Mouse (Mus musculus) Patski (cell line): ENCODE results near the gene Ppif. TPM values are rescaled to one million over a fixed set of nuclear protein-coding genes. Genes with fewer than 3 reads are reported as not detected.

Source experiments
- ATAC-seq: fragments of 100-300 bp; one replicate; pipeline ENCODE4 v1.8.0; 2021
- CTCF ChIA-PET: fragments of 350-600 bp; sonication (Branson Sonifier 250); formaldehyde crosslinking; loops from one replicate; lab custom pipeline; 2022; ENCODE audit warnings: inconsistent platforms; lab: Charles Lee
- POLR2A ChIA-PET: fragments of 350-600 bp; sonication (Branson Sonifier 250); formaldehyde crosslinking; loops from one replicate; lab custom pipeline; 2022; ENCODE audit warnings: antibody characterized with exemption, inconsistent platforms; lab: Charles Lee
- DNase-seq: peaks from one replicate; pipeline ENCODE4 v3.0.0-alpha.2; 2011; ENCODE audit warnings: low read depth, low spot score
- H3K27me3 ChIP-seq: fragments of 371-371 bp; one replicate; pipeline ENCODE4 v1.5.1; 2021
- CTCF ChIP-seq: fragments of 100-300 bp; IDR thresholded peaks from one replicate; pipeline ENCODE4 v1.5.1; 2021
- in situ Hi-C: fragments of 300-500 bp; cut with MboI; formaldehyde crosslinking; loops from 3 replicates; pipeline ENCODE4 v1.11.1; 2018; ENCODE audit warnings: low pct_unique_long_range_greater_than_20kb, mixed read lengths
- polyA plus RNA-seq: library from polyadenylated mRNA; unstranded; gene quantifications from one replicate; pipeline ENCODE4 v1.2.3, GENCODE M21; 2021

The Ppif gene
- polyA plus RNA-seq, 1 experiment from 2014 or later = 45.5 TPM

DNA sequence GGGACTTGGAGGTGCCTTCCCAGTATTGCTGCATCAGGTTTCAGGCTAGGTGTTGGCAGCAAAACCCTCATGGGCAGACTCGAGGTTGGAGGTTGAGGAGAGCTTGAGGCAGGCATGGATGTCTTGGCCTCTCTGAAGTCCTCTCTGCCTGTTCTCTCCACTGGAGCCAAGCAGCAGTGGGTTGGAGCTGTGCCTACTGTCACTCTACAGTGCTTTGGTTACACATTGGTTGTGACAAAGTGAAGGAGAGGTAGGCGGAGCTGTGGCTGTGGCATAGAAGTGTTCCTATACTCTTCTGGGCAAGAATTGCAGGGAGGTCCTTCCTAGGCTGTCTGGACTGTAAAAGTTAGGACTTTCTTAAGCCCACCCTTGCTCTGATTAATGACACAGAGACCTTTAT lies 2.4 kb downstream of the Ppif start:
- no peak for TF ChIP-seq CTCF
- no peak for ATAC-seq
- DNase-seq = no peak
- in situ Hi-C loops = loop anchor here (10.0 kb wide), 1 partner anchor 1202 kb away; no protein-coding TSS in a partner anchor
- POLR2A ChIA-PET = interaction anchor here (0.6 kb wide), 1 partner anchor 642 kb away, joined by 4 read pairs; no protein-coding TSS in a partner anchor
- no peaks in the 10 kb centered on the region for H3K27me3 ChIP-seq
- CTCF ChIA-PET = no interaction called here

- TF ChIP-seq CTCF = no peak
- no peaks in the 10 kb centered on the region for H3K27me3 ChIP-seq
- CTCF ChIA-PET = interaction anchor here (1.3 to 1.4 kb wide), 2 partner anchors 15 to 107 kb away, joined by 3 to 4 read pairs; no protein-coding TSS in a partner anchor
- in situ Hi-C loops = loop anchor here (10.0 kb wide), 1 partner anchor 57 kb away; no protein-coding TSS in a partner anchor
- POLR2A ChIA-PET = no interaction called here
- no peak for DNase-seq
- no peak for ATAC-seq
These were observed 8.0 kb downstream of the Ppif start for GRCm38 (mm10) chr14:25701986-25702385.

DNA sequence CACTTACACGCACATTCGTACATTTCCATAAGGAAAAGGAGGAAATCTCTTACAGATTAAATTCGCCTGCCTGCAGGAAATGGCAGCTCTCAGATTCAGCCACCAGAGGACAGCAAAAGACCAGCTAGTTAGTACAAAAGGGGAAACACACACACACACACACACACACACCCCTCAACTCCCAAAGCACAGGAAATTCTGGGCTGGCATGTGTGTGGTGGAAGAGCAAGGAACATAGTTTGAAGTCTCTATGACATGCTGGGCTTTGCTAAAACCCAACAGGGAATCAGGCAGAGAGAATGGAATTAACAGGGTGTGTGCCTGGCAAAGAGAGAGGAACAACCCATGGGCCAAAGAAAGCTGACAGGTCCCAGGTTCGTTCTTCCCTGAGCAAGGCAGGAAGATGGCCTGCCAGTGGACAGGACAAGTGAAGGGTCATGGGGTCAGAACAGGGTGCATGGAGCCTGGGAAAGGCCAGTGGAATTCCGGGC lies 13.8 kb downstream of the Ppif start:
- H3K27me3 ChIP-seq = no peaks in the 10 kb centered on the region
- DNase-seq (no peak), ATAC-seq (no peak)
- ChIA-PET CTCF (interaction anchor here (0.7 to 2.1 kb wide), 9 partner anchors 10 to 125 kb away, joined by 3 to 10 read pairs (median 3); no protein-coding TSS in a partner anchor), POLR2A (interaction anchor here (0.8 kb wide), 1 partner anchor 92 kb away, joined by 3 read pairs; no protein-coding TSS in a partner anchor)
- no peak for TF ChIP-seq CTCF
- in situ Hi-C loops = loop anchor here (10.0 kb wide), 1 partner anchor 63 kb away; no protein-coding TSS in a partner anchor

- DNase-seq = no peak
- no peaks in the 10 kb centered on the region for H3K27me3 ChIP-seq
- CTCF ChIA-PET = interaction anchor here (0.7 to 2.1 kb wide), 8 partner anchors 9 to 115 kb away, joined by 3 to 10 read pairs (median 4); no protein-coding TSS in a partner anchor
- no peak for TF ChIP-seq CTCF
- in situ Hi-C loops = loop anchor here (10.0 kb wide), 1 partner anchor 64 kb away; no protein-coding TSS in a partner anchor
- peak; percentile 69 for ATAC-seq
- POLR2A ChIA-PET = interaction anchor here (0.8 to 1.1 kb wide), 2 partner anchors 32 to 91 kb away, joined by 3 to 4 read pairs; no protein-coding TSS in a partner anchor
These were observed 14.5 kb downstream of the Ppif start for GRCm38 (mm10) chr14:25708451-25708850.

GRCm38 (mm10) chr14:25708917-25709316 lies 15.0 kb downstream of the Ppif start:
- in situ Hi-C loops = loop anchor here (10.0 kb wide), 1 partner anchor 64 kb away; no protein-coding TSS in a partner anchor
- ChIA-PET CTCF (interaction anchor here (0.7 to 2.1 kb wide), 6 partner anchors 15 to 114 kb away, joined by 3 to 10 read pairs (median 4); no protein-coding TSS in a partner anchor), POLR2A (interaction anchor here (0.8 to 1.1 kb wide), 2 partner anchors 31 to 96 kb away, joined by 4 to 6 read pairs; no protein-coding TSS in a partner anchor)
- no peak for DNase-seq
- TF ChIP-seq CTCF = no peak
- H3K27me3 ChIP-seq = no peaks in the 10 kb centered on the region
- ATAC-seq = no peak

GRCm38 (mm10) chr14:25710073-25710472 lies 16.1 kb downstream of the Ppif start:
- H3K27me3 ChIP-seq = no peaks in the 10 kb centered on the region
- DNase-seq = no peak
- CTCF ChIA-PET = interaction anchor here (1.0 kb wide), 1 partner anchor 34 kb away, joined by 3 read pairs; no protein-coding TSS in a partner anchor
- POLR2A ChIA-PET = no interaction called here
- in situ Hi-C loops = no loop called here
- no peak for TF ChIP-seq CTCF
- ATAC-seq = no peak

GRCm38 (mm10) chr14:25710681-25711080 lies 16.7 kb downstream of the Ppif start:
- CTCF ChIA-PET = no interaction called here
- ATAC-seq = no peak
- in situ Hi-C loops = no loop called here
- DNase-seq = no peak
- POLR2A ChIA-PET = no interaction called here
- TF ChIP-seq CTCF = no peak
- H3K27me3 ChIP-seq = no peaks in the 10 kb centered on the region

DNA sequence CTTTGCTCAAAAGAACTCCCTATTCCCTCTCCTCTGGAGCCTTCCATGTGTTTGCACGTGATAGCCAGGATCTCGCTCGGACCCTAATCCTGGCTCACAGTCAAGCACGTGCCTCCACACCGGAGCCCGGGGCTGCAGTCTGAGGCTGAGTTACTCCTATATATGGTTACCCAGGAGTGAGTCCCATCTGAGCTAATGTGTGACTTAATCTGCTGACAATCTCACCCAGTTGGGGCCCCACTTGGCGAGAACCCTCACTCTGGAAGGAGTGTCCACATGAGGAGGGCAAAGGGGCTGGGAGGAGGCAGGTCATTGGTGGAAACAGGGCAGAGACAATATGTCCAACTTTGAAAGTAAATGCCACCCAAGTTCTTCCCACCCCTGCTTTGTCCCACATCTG lies 17.2 kb downstream of the Ppif start:
- ChIA-PET CTCF (no interaction called here), POLR2A (no interaction called here)
- no peaks in the 10 kb centered on the region for H3K27me3 ChIP-seq
- no peak for TF ChIP-seq CTCF
- ATAC-seq (no peak), DNase-seq (no peak)
- in situ Hi-C loops = no loop called here

- ATAC-seq (no peak), DNase-seq (no peak)
- ChIA-PET POLR2A (no interaction called here), CTCF (no interaction called here)
- in situ Hi-C loops = no loop called here
- TF ChIP-seq CTCF = no peak
- H3K27me3 ChIP-seq = no peaks in the 10 kb centered on the region
These were observed 17.6 kb downstream of the Ppif start for GRCm38 (mm10) chr14:25711602-25712001.

GRCm38 (mm10) chr14:25713443-25713842 lies 19.5 kb downstream of the Ppif start:
- in situ Hi-C loops = no loop called here
- POLR2A ChIA-PET = no interaction called here

DNA sequence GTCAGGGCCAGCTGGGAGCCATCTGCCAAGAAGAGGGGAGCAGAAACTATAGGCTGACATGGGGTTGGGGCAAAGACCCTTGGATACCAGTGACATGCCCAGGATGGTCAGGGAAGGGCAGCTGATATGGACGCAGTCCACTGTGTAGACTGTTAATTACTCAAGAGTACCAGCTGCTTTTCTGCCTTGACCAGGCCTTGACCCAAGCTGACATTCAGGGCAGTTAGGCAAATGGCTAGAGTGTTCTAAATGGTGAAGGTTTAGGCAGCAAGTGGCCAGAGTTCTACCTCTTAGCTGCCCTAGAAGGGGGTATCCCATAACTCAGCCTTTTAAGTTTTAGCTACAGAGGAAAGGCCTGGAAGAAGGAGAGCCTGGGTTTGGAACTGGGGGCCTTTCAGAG lies 22.6 kb downstream of the Ppif start:
- TF ChIP-seq CTCF = no peak
- ChIA-PET POLR2A (interaction anchor here (0.5 kb wide), 1 partner anchor 972 kb away, joined by 4 read pairs; no protein-coding TSS in a partner anchor), CTCF (interaction anchor here (1.3 to 2.2 kb wide), 3 partner anchors 9 to 98 kb away, joined by 4 to 6 read pairs (median 6); no protein-coding TSS in a partner anchor)

More at GRCm38 (mm10) chr14:25713443-25713842, 19.5 kb downstream of the Ppif start:
- no peak for DNase-seq
- CTCF ChIA-PET = interaction anchor here (0.9 to 1.5 kb wide), 6 partner anchors 9 to 89 kb away, joined by 3 to 5 read pairs (median 4); no protein-coding TSS in a partner anchor
- no peaks in the 10 kb centered on the region for H3K27me3 ChIP-seq
- TF ChIP-seq CTCF = no peak
- ATAC-seq = no peak

More for the DNA sequence above, 22.6 kb downstream of the Ppif start:
- no peak for ATAC-seq
- H3K27me3 ChIP-seq = no peaks in the 10 kb centered on the region
- in situ Hi-C loops = no loop called here
- no peak for DNase-seq
